Mouse (Mus musculus) myocyte (in vitro differentiated cells): ENCODE measurements around the gene Fads1.

Experiments used
- E2F4 ChIP-seq: IDR thresholded peaks from one replicate; pipeline ENCODE4 v1.6.1; 2011; ENCODE audit warnings: mild to moderate bottlenecking, control low read depth, moderate library complexity; ENCODE audit not compliant: insufficient read depth
- MAX ChIP-seq: IDR thresholded peaks from one replicate; pipeline ENCODE4 v1.6.1; 2011; ENCODE audit warnings: low read depth, mild to moderate bottlenecking, control low read depth
- POLR2A ChIP-seq: IDR thresholded peaks from one replicate; pipeline ENCODE4 v1.6.1; 2011; ENCODE audit warnings: low read depth, mild to moderate bottlenecking, control low read depth, moderate library complexity; ENCODE audit not compliant: insufficient read length
- POLR2AphosphoS2 ChIP-seq: IDR thresholded peaks from one replicate; pipeline ENCODE4 v1.6.1; 2011; ENCODE audit warnings: low read depth, control low read depth; ENCODE audit not compliant: insufficient read length
- TCF12 ChIP-seq: IDR thresholded peaks from one replicate; pipeline ENCODE4 v1.6.1; 2011; ENCODE audit warnings: mild to moderate bottlenecking, control low read depth; ENCODE audit not compliant: poor library complexity, insufficient read depth, severe bottlenecking
- USF1 ChIP-seq: IDR thresholded peaks from one replicate; pipeline ENCODE4 v1.6.1; 2011; ENCODE audit warnings: low read depth, mild to moderate bottlenecking, control low read depth, moderate library complexity

- TF ChIP-seq TCF12 (no peak), POLR2A (no peak), E2F4 (no peak), MAX (no peak), USF1 (no peak), POLR2AphosphoS2 (no peak)
Measured at GRCm38 (mm10) chr19:10213796-10214471, 31.2 kb downstream of the Fads1 start.
